Mouse (Mus musculus): Measurements from ENCODE around the gene Copg2.
A peak's percentile ranks its signal among the peaks of the same experiment; 100 is the strongest.

- TF ChIP-seq POLR2A (IDR thresholded peaks at IDR 0.05; ENCODE audit: control insufficient read depth, extremely low read depth, insufficient read depth, low read length, poor library complexity) (peak; percentile 23), CTCF (IDR thresholded peaks at IDR 0.05; ENCODE audit: borderline replicate concordance, control insufficient read depth, extremely low read depth, insufficient read depth, low read length, poor library complexity) (peak; percentile 81; the same call in 1 of the 2 replicates)
Measured at GRCm38 (mm10) chr6:30896195-30896985, at the start of gene Copg2.
